Mouse (Mus musculus) C2C12 (cell line): ENCODE measurements around the gene Zdhhc23. TPM values are rescaled to one million over a fixed set of nuclear protein-coding genes. Genes with fewer than 3 reads are reported as not detected.

Experiments
- H3K27me3 ChIP-seq: one replicate; pipeline ENCODE4 v1.6.1; 2011; ENCODE audit not compliant: control insufficient read depth, insufficient read depth, insufficient read length
- H3K36me3 ChIP-seq: one replicate; pipeline ENCODE4 v1.6.1; 2011; ENCODE audit not compliant: control insufficient read depth, insufficient read depth
- H3K4me3 ChIP-seq: one replicate; pipeline ENCODE4 v1.5.1; 2011; ENCODE audit warnings: mild to moderate bottlenecking, control low read depth; ENCODE audit not compliant: poor library complexity, insufficient read depth, severe bottlenecking
- H3K79me2 ChIP-seq: one replicate; pipeline ENCODE4 v1.6.1; 2011; ENCODE audit not compliant: control insufficient read depth, insufficient read depth
- H3K79me3 ChIP-seq: one replicate; pipeline ENCODE4 v1.6.1; 2011; ENCODE audit warnings: low read depth, control low read depth
- H3ac ChIP-seq: one replicate; pipeline ENCODE3; 2011; ENCODE audit warnings: low read depth; ENCODE audit not compliant: control insufficient read depth, insufficient read length
- CEBPB ChIP-seq: IDR thresholded peaks from one replicate; pipeline ENCODE4 v1.6.1; 2011; ENCODE audit warnings: low read depth, mild to moderate bottlenecking, control low read depth, moderate library complexity
- CTCF ChIP-seq: IDR thresholded peaks from one replicate; pipeline ENCODE4 v1.5.1; 2011; ENCODE audit not compliant: control insufficient read depth, insufficient read depth, insufficient read length
- FOSL1 ChIP-seq: IDR thresholded peaks from one replicate; pipeline ENCODE4 v1.8.0; 2011; ENCODE audit warnings: mild to moderate bottlenecking, low read length; ENCODE audit not compliant: poor library complexity, insufficient read depth, severe bottlenecking
- MAX ChIP-seq: IDR thresholded peaks from one replicate; pipeline ENCODE4 v1.6.1; 2011; ENCODE audit warnings: mild to moderate bottlenecking, control low read depth
- MYOD1 ChIP-seq: IDR thresholded peaks from one replicate; pipeline ENCODE4 v1.6.1; 2011; ENCODE audit warnings: low read depth; ENCODE audit not compliant: control insufficient read depth, insufficient read length
- MYOG ChIP-seq: IDR thresholded peaks from one replicate; pipeline ENCODE4 v1.6.1; 2011; ENCODE audit not compliant: control insufficient read depth, insufficient read length; ENCODE audit errors: extremely low read depth
- USF1 ChIP-seq: IDR thresholded peaks from one replicate; pipeline ENCODE4 v1.6.1; 2011; ENCODE audit warnings: low read depth, mild to moderate bottlenecking, control low read depth, moderate library complexity
- microRNA-seq: library from miRNA; unstranded; fragments of <30 nt; microRNA quantifications from one replicate; pipeline ENCODE4, GENCODE M21; 2019; ENCODE audit warnings: borderline microRNAs expressed
- polyA plus RNA-seq: library from polyadenylated mRNA; unstranded; fragments of >200 nt; fragmentation: generic; extraction: Trizol; gene quantifications from one replicate; pipeline ENCODE4 v1.2.1, GENCODE M21; 2012; ENCODE audit warnings: missing spikeins

Zdhhc23 gene
- polyA plus RNA-seq, 1 experiment, result 0.02 TPM

- H3K79me2 ChIP-seq, result no peaks in the 10 kb centered on the region
- no peak overlapping the region for H3ac ChIP-seq
- H3K27me3 ChIP-seq, result no peaks in the 10 kb centered on the region
- no peak for TF ChIP-seq FOSL1
- no peak for TF ChIP-seq MAX
- no peak for TF ChIP-seq MYOG
- TF ChIP-seq CTCF, result no peak
- TF ChIP-seq CEBPB, result no peak
- no peak for TF ChIP-seq MYOD1
- no peak for TF ChIP-seq USF1
- no peaks in the 10 kb centered on the region for H3K36me3 ChIP-seq
- no peak overlapping the region for H3K4me3 ChIP-seq
- H3K79me3 ChIP-seq, result no peaks in the 10 kb centered on the region
These were observed 54.5 kb downstream of the Zdhhc23 start for GRCm38 (mm10) chr16:43925001-43925558.

GRCm38 (mm10) chr16:43922630-43923029, 57.0 kb downstream of the Zdhhc23 start:
- no peak for TF ChIP-seq CTCF
- TF ChIP-seq FOSL1, result no peak
- TF ChIP-seq CEBPB, result no peak
- TF ChIP-seq MYOG, result no peak
- TF ChIP-seq MAX, result no peak
- Histone ChIP-seq H3K36me3 (peaks cover 3% of the 10 kb centered on the region), H3K79me3 (no peaks in the 10 kb centered on the region), H3K27me3 (no peaks in the 10 kb centered on the region), H3K4me3 (no peak overlapping the region), H3ac (no peak overlapping the region), H3K79me2 (no peaks in the 10 kb centered on the region)

GRCm38 (mm10) chr16:43922024-43922423, 57.6 kb downstream of the Zdhhc23 start:
- Histone ChIP-seq H3K27me3 (no peaks in the 10 kb centered on the region), H3K79me2 (no peaks in the 10 kb centered on the region), H3K4me3 (no peak overlapping the region), H3K36me3 (peaks cover 3% of the 10 kb centered on the region), H3ac (no peak overlapping the region), H3K79me3 (no peaks in the 10 kb centered on the region)
- no peak for TF ChIP-seq CTCF
- no peak for TF ChIP-seq MYOG
- no peak for TF ChIP-seq MYOD1
- TF ChIP-seq MAX, result no peak
- TF ChIP-seq USF1, result no peak
- no peak for TF ChIP-seq CEBPB
- TF ChIP-seq FOSL1, result no peak

GRCm38 (mm10) chr16:43918867-43919266, 60.7 kb downstream of the Zdhhc23 start:
- Histone ChIP-seq H3ac (no peak overlapping the region), H3K27me3 (no peaks in the 10 kb centered on the region), H3K79me2 (no peaks in the 10 kb centered on the region), H3K4me3 (no peak overlapping the region), H3K36me3 (peaks cover 6% of the 10 kb centered on the region), H3K79me3 (no peaks in the 10 kb centered on the region)
- no peak for TF ChIP-seq MYOD1
- TF ChIP-seq MAX, result no peak
- no peak for TF ChIP-seq CTCF
- no peak for TF ChIP-seq USF1
- TF ChIP-seq MYOG, result no peak
- TF ChIP-seq FOSL1, result no peak
- TF ChIP-seq CEBPB, result no peak

Small RNA genes lying within 50 kb of the gene (microRNA-seq; reads per million reads assigned to microRNA genes)
- not detected for gene Mir3470b

Other genes with a start within 250 kb of the Zdhhc23 start
- gene Drd3, start 225.8 kb downstream of the Zdhhc23 start, polyA plus RNA-seq, result not detected
- gene Ccdc191, start 90.0 kb downstream of the Zdhhc23 start, polyA plus RNA-seq, result 0.98 TPM
- 20.4 TPM for gene Qtrt2, start 53.0 kb downstream of the Zdhhc23 start, polyA plus RNA-seq
- gene Gramd1c, start 83.6 kb upstream of the Zdhhc23 start, polyA plus RNA-seq, result 0.06 TPM
- 29.1 TPM for gene Atp6v1a, start 159.9 kb upstream of the Zdhhc23 start, polyA plus RNA-seq
- 34.8 TPM for gene Naa50, start 160.0 kb upstream of the Zdhhc23 start, polyA plus RNA-seq
- gene Usf3, start 193.5 kb upstream of the Zdhhc23 start, polyA plus RNA-seq, result 2.2 TPM